Mouse (Mus musculus) C2C12 (cell line): ENCODE results near the gene Mrps36.

Source experiments
- CTCF ChIP-seq: IDR thresholded peaks from one replicate; pipeline ENCODE4 v1.5.1; 2011; ENCODE audit not compliant: control insufficient read depth, insufficient read depth, insufficient read length
- MAX ChIP-seq: IDR thresholded peaks from one replicate; pipeline ENCODE4 v1.6.1; 2011; ENCODE audit warnings: mild to moderate bottlenecking, control low read depth
- MYOG ChIP-seq: IDR thresholded peaks from one replicate; pipeline ENCODE4 v1.6.1; 2011; ENCODE audit not compliant: control insufficient read depth, insufficient read length; ENCODE audit errors: extremely low read depth

GRCm38 (mm10) chr13:100750799-100751198, 6.3 kb upstream of the Mrps36 start:
- no peak for TF ChIP-seq CTCF
- TF ChIP-seq MYOG: no peak
- no peak for TF ChIP-seq MAX
